Mouse (Mus musculus): ENCODE results near the gene Jup. TPM values are rescaled to one million over a fixed set of nuclear protein-coding genes. Genes with fewer than 3 reads are reported as not detected.
"Not testable (repeated sequence)": the region's sequence is repeated elsewhere in the genome, so short reads cannot be mapped to it uniquely, and the experiment has no call there.

The Jup gene
- polyA plus RNA-seq, 1 experiment from 2014 or later = 68.8 TPM

GRCm38 (mm10) chr11:100355972-100356818 is 41.4 kb downstream of the Jup start, which contains the start of gene Hap1:
Hap1 (minus strand) TSS chr11:100356128.
- Histone ChIP-seq H3K4me3 (ENCODE audit: low read length) (peak within 1 kb of the TSS; percentile 64), H3K4me1 (ENCODE audit: control insufficient read depth, insufficient read depth, low read depth, low read length) (peaks cover 16% of the 10 kb centered on the region), H3K9ac (ENCODE audit: low read depth, low read length) (peak within 1 kb of the TSS; percentile 75), H3K9me3 (ENCODE audit: control insufficient read depth, low read length) (no peaks in the 10 kb centered on the region), H3K4me2 (ENCODE audit: low read length) (peak within 1 kb of the TSS; percentile 59), H3K27ac (ENCODE audit: low read depth, low read length) (peak within 1 kb of the TSS; percentile 74), H3K27me3 (replicated peaks; ENCODE audit: control insufficient read depth, insufficient read depth, low read length) (no peaks in the 10 kb centered on the region), H3K36me3 (ENCODE audit: control insufficient read depth, insufficient read depth, low read length) (no peaks in the 10 kb centered on the region; the same call in 1 of the 2 replicates)
- WGBS = 1% methylated on average over 49 of the region's 49 CpGs
- peak; percentile 81 for ATAC-seq

GRCm38 (mm10) chr11:100355151-100355951 is 42.2 kb downstream of the Jup start:
- ATAC-seq = peak; percentile 34
- peaks cover 16% of the 10 kb centered on the region for H3K4me1 ChIP-seq (ENCODE audit: control insufficient read depth, insufficient read depth, low read depth, low read length)
- under 1% methylated on average over 51 of the region's 54 CpGs for WGBS

GRCm38 (mm10) chr11:100352076-100352857 is 45.3 kb downstream of the Jup start:
- H3K9ac ChIP-seq (ENCODE audit: low read depth, low read length) = peak overlapping the region; percentile 32; the same call in 1 of the 2 replicates
- no peak overlapping the region for H3K4me3 ChIP-seq (ENCODE audit: low read length)
- H3K27ac ChIP-seq (ENCODE audit: low read depth, low read length) = no peak overlapping the region
- H3K4me1 ChIP-seq (ENCODE audit: control insufficient read depth, insufficient read depth, low read depth, low read length) = peaks cover 16% of the 10 kb centered on the region
- no peak for ATAC-seq
- no peaks in the 10 kb centered on the region; the same call in 1 of the 2 replicates for H3K36me3 ChIP-seq (ENCODE audit: control insufficient read depth, insufficient read depth, low read length)
- no peaks in the 10 kb centered on the region for H3K27me3 ChIP-seq (replicated peaks; ENCODE audit: control insufficient read depth, insufficient read depth, low read length)
- 28% methylated on average over 10 of the region's 10 CpGs for WGBS
- no peaks in the 10 kb centered on the region for H3K9me3 ChIP-seq (ENCODE audit: control insufficient read depth, low read length)
- H3K4me2 ChIP-seq (ENCODE audit: low read length) = 0 out of 2 replicates have a peak overlapping the region, but pooled peaks have one; percentile 2

More at GRCm38 (mm10) chr11:100355151-100355951, 42.2 kb downstream of the Jup start:
- peak overlapping the region; percentile 59 for H3K4me2 ChIP-seq (ENCODE audit: low read length)
- no peaks in the 10 kb centered on the region for H3K9me3 ChIP-seq (ENCODE audit: control insufficient read depth, low read length)
- peak overlapping the region; percentile 74 for H3K27ac ChIP-seq (ENCODE audit: low read depth, low read length)
- H3K27me3 ChIP-seq (replicated peaks; ENCODE audit: control insufficient read depth, insufficient read depth, low read length) = no peaks in the 10 kb centered on the region
- peak overlapping the region; percentile 75 for H3K9ac ChIP-seq (ENCODE audit: low read depth, low read length)
- H3K4me3 ChIP-seq (ENCODE audit: low read length) = peak overlapping the region; percentile 64
- no peaks in the 10 kb centered on the region; the same call in 1 of the 2 replicates for H3K36me3 ChIP-seq (ENCODE audit: control insufficient read depth, insufficient read depth, low read length)

GRCm38 (mm10) chr11:100344269-100344668 is 53.3 kb downstream of the Jup start:
- no peaks in the 10 kb centered on the region for H3K27me3 ChIP-seq (replicated peaks; ENCODE audit: control insufficient read depth, insufficient read depth, low read length)
- ATAC-seq = no peak
- H3K4me3 ChIP-seq (ENCODE audit: low read length) = no peak overlapping the region
- no peak overlapping the region for H3K27ac ChIP-seq (ENCODE audit: low read depth, low read length)
- H3K4me1 ChIP-seq (ENCODE audit: control insufficient read depth, insufficient read depth, low read depth, low read length) = no peaks in the 10 kb centered on the region
- no peak overlapping the region for H3K4me2 ChIP-seq (ENCODE audit: low read length)
- H3K9me3 ChIP-seq (ENCODE audit: control insufficient read depth, low read length) = no peaks in the 10 kb centered on the region
- no peaks in the 10 kb centered on the region for H3K36me3 ChIP-seq (ENCODE audit: control insufficient read depth, insufficient read depth, low read length)
- no peak overlapping the region for H3K9ac ChIP-seq (ENCODE audit: low read depth, low read length)
- 88% methylated on average over 10 of the region's 10 CpGs for WGBS

GRCm38 (mm10) chr11:100335731-100336130 is 61.8 kb downstream of the Jup start:
- Histone ChIP-seq H3K27me3 (replicated peaks; ENCODE audit: control insufficient read depth, insufficient read depth, low read length) (no peaks in the 10 kb centered on the region), H3K36me3 (ENCODE audit: control insufficient read depth, insufficient read depth, low read length) (no peaks in the 10 kb centered on the region), H3K9ac (ENCODE audit: low read depth, low read length) (no peak overlapping the region), H3K4me3 (ENCODE audit: low read length) (no peak overlapping the region), H3K9me3 (ENCODE audit: control insufficient read depth, low read length) (no peaks in the 10 kb centered on the region), H3K27ac (ENCODE audit: low read depth, low read length) (peak overlapping the region; percentile 64), H3K4me2 (ENCODE audit: low read length) (no peak overlapping the region), H3K4me1 (ENCODE audit: control insufficient read depth, insufficient read depth, low read depth, low read length) (peaks cover 25% of the 10 kb centered on the region)
- ATAC-seq = peak; percentile 66; the same call in 1 of the 2 replicates
- WGBS = 26% methylated on average over 3 of the region's 3 CpGs

- no peaks in the 10 kb centered on the region for H3K27me3 ChIP-seq (replicated peaks; ENCODE audit: control insufficient read depth, insufficient read depth, low read length)
- H3K4me2 ChIP-seq (ENCODE audit: low read length) = no peak within 1 kb of the TSS
- ATAC-seq = no peak
- 68% methylated on average over 6 of the region's 6 CpGs for WGBS
- no peak within 1 kb of the TSS for H3K4me3 ChIP-seq (ENCODE audit: low read length)
- no peaks in the 10 kb centered on the region for H3K36me3 ChIP-seq (ENCODE audit: control insufficient read depth, insufficient read depth, low read length)
- H3K9me3 ChIP-seq (ENCODE audit: control insufficient read depth, low read length) = no peaks in the 10 kb centered on the region
- peak within 1 kb of the TSS; percentile 86 for H3K27ac ChIP-seq (ENCODE audit: low read depth, low read length)
- peaks cover 33% of the 10 kb centered on the region for H3K4me1 ChIP-seq (ENCODE audit: control insufficient read depth, insufficient read depth, low read depth, low read length)
- no peak within 1 kb of the TSS for H3K9ac ChIP-seq (ENCODE audit: low read depth, low read length)
Measured at GRCm38 (mm10) chr11:100333944-100334457, 63.6 kb downstream of the Jup start, which contains the start of gene Gast. Gast (plus strand) TSS chr11:100334407.

- Histone ChIP-seq H3K4me3 (ENCODE audit: low read length) (no peak overlapping the region), H3K4me2 (ENCODE audit: low read length) (peak overlapping the region; percentile 32), H3K36me3 (ENCODE audit: control insufficient read depth, insufficient read depth, low read length) (no peaks in the 10 kb centered on the region), H3K9me3 (ENCODE audit: control insufficient read depth, low read length) (no peaks in the 10 kb centered on the region), H3K9ac (ENCODE audit: low read depth, low read length) (peak overlapping the region; percentile 33; the same call in 1 of the 2 replicates), H3K27me3 (replicated peaks; ENCODE audit: control insufficient read depth, insufficient read depth, low read length) (no peaks in the 10 kb centered on the region), H3K4me1 (ENCODE audit: control insufficient read depth, insufficient read depth, low read depth, low read length) (peaks cover 33% of the 10 kb centered on the region), H3K27ac (ENCODE audit: low read depth, low read length) (peak overlapping the region; percentile 86)
- peak; percentile 82 for ATAC-seq
- 22% methylated on average over 9 of the region's 9 CpGs for WGBS
Measured at GRCm38 (mm10) chr11:100332766-100333515, 64.6 kb downstream of the Jup start.

GRCm38 (mm10) chr11:100330816-100331375 is 66.7 kb downstream of the Jup start:
- not testable (repeated sequence) for H3K9me3 ChIP-seq (ENCODE audit: control insufficient read depth, low read length); H3K4me3 ChIP-seq (ENCODE audit: low read length); H3K9ac ChIP-seq (ENCODE audit: low read depth, low read length); H3K27me3 ChIP-seq (replicated peaks; ENCODE audit: control insufficient read depth, insufficient read depth, low read length); H3K36me3 ChIP-seq (ENCODE audit: control insufficient read depth, insufficient read depth, low read length); H3K27ac ChIP-seq (ENCODE audit: low read depth, low read length); H3K4me2 ChIP-seq (ENCODE audit: low read length); ATAC-seq
- peaks cover 36% of the 10 kb centered on the region for H3K4me1 ChIP-seq (ENCODE audit: control insufficient read depth, insufficient read depth, low read depth, low read length)
- 55% methylated on average over 8 of the region's 8 CpGs for WGBS

Measured in hindbrain, embryonic 16.5 days (tissue).